Mouse (Mus musculus): Measurements from ENCODE around the gene Ppp2r5e.
"Not testable (repeated sequence)": the region's sequence is repeated elsewhere in the genome, so short reads cannot be mapped to it uniquely, and the experiment has no call there.

Gene Ppp2r5e

GRCm38 (mm10) chr12:75492148-75492547 is 103.9 kb downstream of the Ppp2r5e start:
- DNase-seq (ENCODE audit: low spot score) = not testable (repeated sequence)

DNA sequence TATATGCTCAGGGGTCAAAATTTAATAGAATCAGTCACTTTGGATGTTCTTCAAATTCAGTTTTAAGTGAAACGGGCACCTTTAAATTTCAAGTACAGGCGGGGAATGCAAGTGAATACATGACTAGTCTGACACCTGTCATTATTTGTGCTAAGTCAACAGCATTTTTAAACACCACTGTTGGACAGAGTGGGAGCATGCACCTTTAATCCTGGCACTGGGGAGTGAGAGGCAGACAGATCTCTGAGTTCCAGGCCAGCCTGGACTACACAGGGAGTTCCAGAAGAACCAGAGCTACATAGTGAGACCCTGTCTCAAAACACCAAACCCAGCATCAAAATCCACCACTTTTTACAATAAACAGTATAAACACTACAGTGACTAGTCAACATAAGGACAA is 108.5 kb downstream of the Ppp2r5e start:
- DNase-seq (ENCODE audit: low spot score) = no peak

- DNase-seq (ENCODE audit: low spot score) = no peak
Observed at GRCm38 (mm10) chr12:75486568-75487286, 109.3 kb downstream of the Ppp2r5e start.

DNA sequence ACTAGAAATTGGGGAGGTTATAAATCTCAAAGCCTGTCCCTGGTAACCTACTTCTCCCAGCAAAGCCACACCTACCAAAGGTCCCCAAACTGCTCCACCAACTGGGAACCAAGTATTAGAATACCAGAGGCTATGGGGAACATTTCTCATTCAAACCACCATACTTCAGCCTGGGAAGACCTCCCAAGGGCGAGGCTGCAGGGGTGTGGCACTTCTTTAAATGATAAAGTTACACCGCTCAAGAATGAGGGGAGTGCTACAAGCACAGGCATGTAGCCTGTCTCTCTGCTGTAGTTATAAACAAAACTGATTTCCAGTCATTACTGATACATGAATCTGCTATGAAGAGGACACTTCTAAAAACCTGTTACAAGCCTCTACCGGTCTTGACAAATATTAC is 113.3 kb downstream of the Ppp2r5e start:
- DNase-seq (ENCODE audit: low spot score) = no peak

GRCm38 (mm10) chr12:75482015-75482414 is 114.0 kb downstream of the Ppp2r5e start:
- DNase-seq (ENCODE audit: low spot score) = no peak

GRCm38 (mm10) chr12:75480031-75480430 is 116.0 kb downstream of the Ppp2r5e start:
- DNase-seq (ENCODE audit: low spot score) = no peak

DNA sequence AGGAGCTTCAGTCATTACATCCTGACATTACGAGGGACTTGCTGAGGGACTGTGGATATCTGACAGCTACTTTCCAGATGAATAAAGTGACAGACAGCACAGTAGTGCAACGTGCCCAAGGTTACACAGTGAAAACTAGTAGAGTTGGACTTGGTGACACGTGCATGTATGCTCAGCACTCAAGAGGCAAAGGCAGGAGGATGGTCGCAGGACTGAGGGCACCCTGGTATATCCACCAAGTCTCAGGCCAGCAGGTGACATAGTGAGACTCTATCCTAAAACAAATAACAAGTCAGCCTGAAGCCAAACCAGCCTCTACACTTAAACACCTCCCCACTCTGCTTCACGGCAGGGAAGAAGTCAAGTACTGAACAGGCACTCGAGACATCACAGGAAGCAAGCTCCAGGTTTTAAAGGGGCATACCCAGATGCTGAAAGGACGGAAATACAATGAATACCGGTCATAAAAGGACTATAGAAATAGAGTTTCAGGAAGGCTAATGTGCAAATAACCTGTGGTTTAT is 116.6 kb downstream of the Ppp2r5e start:
- DNase-seq (ENCODE audit: low spot score) = no peak

- DNase-seq (ENCODE audit: low spot score) = no peak
Observed at GRCm38 (mm10) chr12:75478596-75478995, 117.4 kb downstream of the Ppp2r5e start.

GRCm38 (mm10) chr12:75478117-75478516 is 117.9 kb downstream of the Ppp2r5e start:
- no peak for DNase-seq (ENCODE audit: low spot score)

DNA sequence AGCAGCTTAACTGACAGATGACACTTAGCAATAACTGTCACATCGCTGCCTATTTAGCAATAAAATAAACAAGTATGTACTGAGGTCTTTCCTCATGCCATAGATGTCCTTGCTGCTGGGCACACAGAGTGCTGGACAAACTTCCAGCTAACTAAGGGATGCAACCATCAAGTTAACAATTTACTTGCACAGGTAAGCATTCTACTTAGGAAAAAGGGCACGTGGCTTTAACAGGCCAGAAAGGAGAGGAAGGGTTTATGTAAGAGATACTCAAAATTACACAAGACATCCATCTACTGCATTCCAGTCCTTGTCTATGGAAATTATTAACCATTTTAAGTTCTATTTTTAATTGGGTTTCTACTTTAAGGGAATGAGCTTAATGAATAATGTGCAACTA is 123.0 kb downstream of the Ppp2r5e start:
- peak; percentile 43 for DNase-seq (ENCODE audit: low spot score)

DNA sequence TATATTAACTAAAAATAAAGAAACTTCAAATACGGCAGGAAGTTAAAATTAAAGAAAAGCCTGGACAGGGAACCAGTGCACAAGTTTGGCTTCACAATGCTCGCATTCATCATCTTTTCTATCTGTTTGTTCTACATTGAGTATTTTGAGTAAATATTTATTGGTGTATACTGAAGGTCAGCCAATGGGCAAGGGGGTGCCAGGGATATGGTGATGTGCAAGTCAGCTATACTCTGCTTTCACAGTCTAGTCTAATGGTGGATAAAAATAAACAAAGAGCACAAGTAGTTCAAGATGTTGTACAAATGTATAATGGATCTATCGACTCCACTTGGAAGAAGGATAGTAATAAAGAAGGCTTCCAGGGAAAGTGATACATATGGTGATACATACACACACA is 123.9 kb downstream of the Ppp2r5e start:
- DNase-seq (ENCODE audit: low spot score) = no peak

DNA sequence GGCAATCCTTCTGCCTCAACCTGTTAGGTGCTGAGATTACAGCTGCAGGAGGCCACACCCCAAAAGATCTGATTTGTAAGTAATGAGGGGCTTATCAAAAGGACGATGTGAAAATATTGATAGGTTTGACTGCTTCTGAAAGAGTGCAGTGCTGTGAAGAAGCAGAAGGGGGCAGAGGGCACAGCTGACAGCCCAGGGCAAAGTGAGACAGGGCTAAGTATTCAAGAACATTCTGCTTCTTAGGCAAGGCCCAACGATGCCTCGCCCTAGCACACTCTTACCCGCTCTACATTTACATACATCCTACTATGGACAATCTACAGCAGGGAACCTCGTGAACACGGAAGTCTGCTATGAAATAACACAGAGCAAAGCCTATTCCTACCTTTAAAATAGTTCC is 128.2 kb downstream of the Ppp2r5e start:
- DNase-seq (ENCODE audit: low spot score) = no peak

GRCm38 (mm10) chr12:75467127-75467526 is 128.9 kb downstream of the Ppp2r5e start:
- no peak for DNase-seq (ENCODE audit: low spot score)

GRCm38 (mm10) chr12:75466206-75466605 is 129.8 kb downstream of the Ppp2r5e start:
- no peak for DNase-seq (ENCODE audit: low spot score)

DNA sequence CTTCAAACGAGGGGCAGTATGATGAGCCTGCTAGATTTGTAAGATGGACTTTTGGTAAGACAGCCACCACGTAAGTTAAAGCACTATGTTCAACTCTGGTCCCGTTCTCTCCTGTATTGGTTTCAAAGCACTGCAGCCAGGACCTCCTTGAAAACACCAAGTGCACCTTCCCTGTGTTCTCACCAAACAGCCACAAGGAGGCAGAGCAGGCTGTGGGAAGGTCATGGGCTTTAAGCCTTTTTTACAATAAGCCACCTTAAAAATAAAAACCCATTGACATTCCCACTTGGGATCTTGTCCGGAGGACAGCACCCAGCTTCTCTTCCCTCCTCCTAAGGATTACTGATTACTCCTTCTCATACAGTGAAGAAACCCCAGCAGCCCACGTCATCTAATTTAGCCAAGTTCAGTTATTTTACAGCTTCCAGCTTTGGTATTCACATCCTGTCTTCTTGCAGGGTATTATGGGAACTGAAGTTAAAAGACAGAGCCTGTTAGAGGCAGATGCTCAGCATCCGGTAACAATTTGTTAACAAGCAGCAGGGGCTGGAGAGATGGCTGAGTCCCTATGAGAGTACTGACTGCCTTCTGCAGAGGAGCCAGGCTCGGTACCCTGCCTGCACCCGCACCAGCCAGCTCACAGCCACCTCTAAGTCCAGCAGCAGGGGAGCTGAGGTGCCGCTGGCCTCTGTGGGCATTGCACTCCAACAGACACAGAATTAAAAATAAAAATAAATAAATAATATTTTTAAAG is 131.9 kb downstream of the Ppp2r5e start:
- DNase-seq (ENCODE audit: low spot score) = no peak

DNA sequence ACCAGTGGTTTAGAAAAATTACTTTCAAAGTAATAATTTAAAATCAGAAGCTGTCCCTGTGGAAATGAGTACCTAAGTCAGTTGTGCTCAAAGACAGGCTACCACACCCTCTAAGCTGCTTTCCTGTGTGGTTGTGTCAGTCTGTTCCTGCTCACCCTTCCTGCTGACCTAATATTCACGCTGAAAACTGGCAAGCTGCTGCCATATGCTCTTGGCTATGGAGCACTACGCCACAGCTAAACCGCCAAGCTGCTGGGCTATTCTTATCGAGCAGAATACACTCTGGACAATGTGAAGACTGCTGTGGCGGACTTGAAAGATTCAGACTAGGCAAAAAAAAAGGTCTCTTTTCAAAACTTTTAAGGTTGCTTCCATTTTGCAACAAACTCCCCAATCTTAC is 135.5 kb downstream of the Ppp2r5e start:
- DNase-seq (ENCODE audit: low spot score) = no peak

- DNase-seq (ENCODE audit: low spot score) = no peak
Observed at GRCm38 (mm10) chr12:75459656-75460055, 136.4 kb downstream of the Ppp2r5e start.

- DNase-seq (ENCODE audit: low spot score) = no peak
Observed at GRCm38 (mm10) chr12:75453441-75453840, 142.6 kb downstream of the Ppp2r5e start.

DNA sequence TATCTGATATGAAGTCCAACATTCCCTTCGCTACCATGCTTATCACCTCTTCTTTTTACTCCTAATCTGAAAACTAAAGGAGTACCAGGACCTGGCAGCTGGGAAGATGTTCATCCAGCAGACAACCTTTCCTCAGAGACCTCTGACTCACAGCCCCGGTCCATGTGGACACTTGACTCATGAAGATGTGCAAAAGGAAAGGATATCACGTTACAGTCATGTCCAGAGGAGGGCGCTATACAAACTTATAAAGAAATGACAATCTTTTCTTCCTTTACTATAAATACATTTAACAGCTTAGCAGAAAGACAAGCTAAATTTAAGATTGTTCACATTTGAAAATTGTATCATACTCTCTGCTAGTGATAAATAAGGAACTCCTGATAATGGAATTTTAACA is 143.0 kb downstream of the Ppp2r5e start:
- DNase-seq (ENCODE audit: low spot score) = no peak

GRCm38 (mm10) chr12:75450592-75450991 is 145.5 kb downstream of the Ppp2r5e start:
- DNase-seq (ENCODE audit: low spot score) = no peak

GRCm38 (mm10) chr12:75450011-75450410 is 146.0 kb downstream of the Ppp2r5e start:
- no peak for DNase-seq (ENCODE audit: low spot score)

DNA sequence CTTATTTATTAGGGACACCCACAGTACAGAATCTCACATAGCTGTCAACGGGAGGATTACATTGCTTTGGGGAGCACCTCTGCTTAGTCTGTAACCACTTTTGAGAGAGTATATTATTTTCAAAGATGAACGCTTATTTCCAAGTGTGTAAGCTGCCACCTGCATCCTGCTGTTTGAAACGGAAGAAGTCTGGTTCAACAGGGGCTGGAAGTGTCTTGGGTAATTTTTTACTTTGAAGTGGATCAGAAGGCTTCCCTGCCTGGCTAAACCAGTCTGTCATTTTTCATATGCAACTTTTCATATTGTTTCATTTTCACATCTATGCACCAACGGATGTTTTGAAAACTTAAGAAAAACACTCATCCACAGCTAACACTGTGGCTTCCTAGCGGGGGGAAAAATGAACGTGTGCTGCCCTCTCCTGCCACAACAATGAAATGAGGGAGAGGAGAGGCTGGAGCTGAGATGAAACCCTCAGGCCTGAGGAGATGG is 146.5 kb downstream of the Ppp2r5e start:
- DNase-seq (ENCODE audit: low spot score) = no peak

- DNase-seq (ENCODE audit: low spot score) = no peak
Observed at GRCm38 (mm10) chr12:75448921-75449320, 147.1 kb downstream of the Ppp2r5e start.

Data from yolk sac, embryonic 10.5 days (tissue).